Comparison of ENCODE assay signal across 8 mouse cellular contexts in the genomic region with DNA sequence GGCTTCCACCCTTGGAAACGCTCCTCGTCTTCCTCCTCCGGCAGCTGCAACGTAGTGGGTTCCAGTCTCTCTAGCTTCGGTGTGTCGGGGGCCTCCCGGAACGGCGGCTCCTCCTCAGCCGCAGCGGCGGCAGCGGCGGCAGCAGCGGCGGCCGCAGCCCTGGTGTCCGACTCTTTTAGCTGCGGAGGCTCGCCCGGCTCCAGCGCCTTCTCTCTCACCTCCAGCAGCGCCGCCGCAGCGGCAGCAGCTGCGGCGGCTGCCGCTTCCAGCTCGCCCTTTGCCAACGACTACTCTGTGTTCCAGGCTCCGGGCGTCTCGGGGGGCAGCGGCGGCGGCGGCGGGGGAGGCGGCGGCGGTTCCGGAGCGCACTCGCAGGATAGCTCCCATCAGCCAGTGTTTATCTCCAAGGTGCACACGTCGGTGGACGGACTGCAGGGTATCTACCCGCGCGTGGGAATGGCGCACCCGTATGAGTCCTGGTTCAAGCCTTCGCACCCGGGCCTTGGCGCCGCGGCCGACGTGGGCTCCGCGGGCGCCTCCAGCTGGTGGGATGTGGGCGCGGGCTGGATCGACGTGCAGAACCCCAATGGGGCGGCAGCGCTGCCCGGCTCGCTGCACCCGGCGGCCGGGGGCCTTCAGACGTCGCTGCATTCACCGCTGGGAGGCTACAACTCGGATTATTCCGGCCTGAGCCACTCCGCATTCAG. TPM values are rescaled to one million over a fixed set of nuclear protein-coding genes. Genes with fewer than 3 reads are reported as not detected.
A peak's percentile ranks its signal among the peaks of the same experiment; 100 is the strongest.
DNase-seq lines count a peak whose midpoint lies in the region; ATAC-seq and TF ChIP-seq lines count a peak whose summit lies in the region.

No protein-coding gene starts in this region.

- H3K9me3 ChIP-seq in kidney, embryonic 15.5 days (replicated peaks), result no peaks in the 10 kb centered on the region
- no peaks in the 10 kb centered on the region for H3K9me3 ChIP-seq in heart, embryonic 14.5 days (ENCODE audit: control insufficient read depth, low read length)
- H3K9me3 ChIP-seq in liver, embryonic 14.5 days (ENCODE audit: control insufficient read depth, low read length), result no peaks in the 10 kb centered on the region

- H3K36me3 ChIP-seq in kidney, embryonic 15.5 days, result no peaks in the 10 kb centered on the region
- H3K36me3 ChIP-seq in kidney, adult 2 months (ENCODE audit: control insufficient read depth, insufficient read depth, low read length), result no peaks in the 10 kb centered on the region
- no peaks in the 10 kb centered on the region for H3K36me3 ChIP-seq in heart, embryonic 14.5 days (ENCODE audit: control insufficient read depth, insufficient read depth, low read length)
- no peaks in the 10 kb centered on the region for H3K36me3 ChIP-seq in liver, embryonic 14.5 days (replicated peaks; ENCODE audit: control insufficient read depth, insufficient read depth, low read depth)

- no peak overlapping the region for H3K9ac ChIP-seq in kidney, embryonic 15.5 days
- no peak overlapping the region for H3K9ac ChIP-seq in heart, embryonic 14.5 days (ENCODE audit: low read length)
- H3K9ac ChIP-seq in liver, embryonic 14.5 days (replicated peaks), result no peak overlapping the region

- no peak overlapping the region for H3K27ac ChIP-seq in kidney, embryonic 15.5 days
- no peak overlapping the region for H3K27ac ChIP-seq in kidney, adult 2 months (ENCODE audit: insufficient read depth, low read depth, low read length)
- H3K27ac ChIP-seq in heart, embryonic 14.5 days (replicated peaks in 1 of 2; ENCODE audit: control insufficient read depth in 1 of 2, insufficient read depth in 1 of 2, low read depth in 2 of 2, low read length in 2 of 2), result no peak overlapping the region
- H3K27ac ChIP-seq in liver, embryonic 14.5 days, result no peak overlapping the region

- no peak for DNase-seq in kidney, adult 2 months
- DNase-seq in brain, embryonic 14.5 days (ENCODE audit: low read depth), result peak; percentile 76
- no peak for DNase-seq in liver, embryonic 14.5 days (ENCODE audit: low read depth in 3 of 3, low spot score in 3 of 3)
- peak; percentile 45 for DNase-seq in testis, postnatal 10 days (ENCODE audit: low spot score)
- no peak for DNase-seq in frontal cortex, postnatal 36 days (ENCODE audit: low spot score in 2 of 2)

- H3K4me2 ChIP-seq in kidney, embryonic 15.5 days, result peak overlapping the region; percentile 53
- peak overlapping the region; percentile 92 for H3K4me2 ChIP-seq in heart, embryonic 14.5 days (ENCODE audit: low read length)
- peak overlapping the region; percentile 28 for H3K4me2 ChIP-seq in liver, embryonic 14.5 days (ENCODE audit: low read depth)

- peaks cover 92% of the 10 kb centered on the region for H3K27me3 ChIP-seq in kidney, embryonic 15.5 days
- peaks cover 16% of the 10 kb centered on the region for H3K27me3 ChIP-seq in kidney, adult 2 months (replicated peaks; ENCODE audit: control insufficient read depth, insufficient read depth, low read length)
- H3K27me3 ChIP-seq in heart, embryonic 14.5 days (ENCODE audit: control insufficient read depth, insufficient read depth, low read length), result peaks cover 92% of the 10 kb centered on the region
- peaks cover 87% of the 10 kb centered on the region for H3K27me3 ChIP-seq in liver, embryonic 14.5 days (ENCODE audit: control insufficient read depth, insufficient read depth, low read length)

- TF ChIP-seq EP300 in liver, embryonic 14.5 days (IDR thresholded peaks at IDR 0.05; ENCODE audit: low read depth), result no peak

- peak overlapping the region; percentile 34 for H3K4me3 ChIP-seq in kidney, embryonic 15.5 days (replicated peaks)
- no peak overlapping the region for H3K4me3 ChIP-seq in kidney, adult 2 months (ENCODE audit: insufficient read depth, low read depth, low read length)
- H3K4me3 ChIP-seq in heart, embryonic 14.5 days (ENCODE audit: control insufficient read depth in 1 of 2, insufficient read depth in 1 of 2, low read depth in 1 of 2, low read length in 2 of 2), result peak overlapping the region; percentile 39 to 54
- peak overlapping the region in 1 of 2 experiments; percentile 20; a peak in 2 of 4 replicates for H3K4me3 ChIP-seq in liver, embryonic 14.5 days (ENCODE audit: insufficient read depth in 1 of 2, low read depth in 2 of 2, low read length in 2 of 2)

- H3K4me1 ChIP-seq in kidney, embryonic 15.5 days, result peaks cover 30% of the 10 kb centered on the region
- H3K4me1 ChIP-seq in kidney, adult 2 months (ENCODE audit: control insufficient read depth, insufficient read depth, low read length), result 0 out of 2 replicates have a peak, but pooled peaks cover 4% of the 10 kb centered on the region
- peaks cover 0 to 17% of the 10 kb centered on the region in 2 experiments; a peak in 3 of 4 replicates for H3K4me1 ChIP-seq in heart, embryonic 14.5 days (ENCODE audit: control insufficient read depth in 2 of 2, insufficient read depth in 2 of 2, low read length in 2 of 2)
- H3K4me1 ChIP-seq in liver, embryonic 14.5 days (replicated peaks; ENCODE audit: control insufficient read depth in 2 of 2, insufficient read depth in 2 of 2, low read length in 1 of 2), result no peaks in the 10 kb centered on the region

- TF ChIP-seq CTCF in kidney, adult 2 months (conservative IDR thresholded peaks at IDR 0.05; ENCODE audit: insufficient read depth, insufficient read length, low read depth, low read length), result no peak
- TF ChIP-seq CTCF in brain, embryonic 14.5 days (IDR thresholded peaks at IDR 0.05; ENCODE audit: borderline replicate concordance, extremely low read depth, insufficient read depth, insufficient read length), result peak; percentile 24; the same call in 1 of the 2 replicates
- no peak for TF ChIP-seq CTCF in liver, embryonic 14.5 days (IDR thresholded peaks at IDR 0.05; ENCODE audit: low read depth)

- under 1% methylated on average over 79 of the region's 80 CpGs for WGBS in kidney, embryonic 15.5 days
- 1% methylated on average over 79 of the region's 80 CpGs for WGBS in kidney, adult 2 months
- WGBS in heart, embryonic 14.5 days, result 1% methylated on average over 73 of the region's 80 CpGs
- WGBS in liver, embryonic 14.5 days (ENCODE audit: insufficient replicate concordance), result under 1% methylated on average over 80 of the region's 80 CpGs

- TF ChIP-seq POLR2A in kidney, adult 2 months (IDR thresholded peaks at IDR 0.05; ENCODE audit: low read depth, low read length), result no peak
- TF ChIP-seq POLR2A in brain, embryonic 14.5 days (IDR thresholded peaks at IDR 0.05; ENCODE audit: borderline replicate concordance, extremely low read depth, insufficient read depth, insufficient read length, poor library complexity, severe bottlenecking), result no peak

- peak; percentile 27; the same call in 1 of the 2 replicates for ATAC-seq in kidney, embryonic 15.5 days (replicated peaks; ENCODE audit: low FRiP score)
- no peak for ATAC-seq in heart, embryonic 14.5 days (ENCODE audit: insufficient number of reproducible peaks, insufficient read depth, low FRiP score, low read depth)
- ATAC-seq in liver, embryonic 14.5 days (ENCODE audit: insufficient read depth), result 0 out of 2 replicates have a peak, but pooled peaks have one; percentile 13
- no peak for ATAC-seq in erythroid progenitor cell, adult 5-6 weeks (replicated peaks; ENCODE audit: low FRiP score, poor library complexity, severe bottlenecking)

RNA-seq across cellular contexts. Expression of a gene that starts 2.5 kb away (rescaled TPM):
- not detected in 2 replicates for polyA plus RNA-seq in kidney, embryonic 15.5 days (2015; fragmentation: Nextera tagmentation; extraction: Ambion mirVana)
- polyA plus RNA-seq in kidney, adult 2 months (2012; rRNA removed), result not detected in 2 replicates
- polyA plus RNA-seq in brain, embryonic 14.5 days (2012; rRNA removed), result 7.5 and 10.7 TPM in 2 replicates
- not detected in 2 replicates for polyA plus RNA-seq in heart, embryonic 14.5 days (2014; fragmentation: Nextera tagmentation; extraction: Ambion mirVana)
- 0.01 TPM in 2 replicates for polyA plus RNA-seq in liver, embryonic 14.5 days (2012; rRNA removed)
- not detected in 2 replicates for polyA plus RNA-seq in liver, embryonic 14.5 days (2014; fragmentation: Nextera tagmentation; extraction: Ambion mirVana)
- total RNA-seq in erythroid progenitor cell, adult 5-6 weeks (2015; ENCODE audit: low replicate concordance), result not detected in 2 replicates
- not detected in 2 replicates for total RNA-seq in erythroid progenitor cell, adult 5-6 weeks (2017; ENCODE audit: low replicate concordance)

Comparison
In these comparisons a context has a peak if more than half of its experiments do, and no peak if none do; other contexts are left out.
1. ATAC-seq: peak in kidney, embryonic 15.5 days (single experiment) and liver, embryonic 14.5 days (single experiment); none in heart, embryonic 14.5 days (single experiment) and erythroid progenitor cell, adult 5-6 weeks (single experiment).
2. H3K4me2 ChIP-seq: peak in every context shown above with its lines; median percentile 92 in heart, embryonic 14.5 days; 53 in kidney, embryonic 15.5 days; 28 in liver, embryonic 14.5 days.
3. DNase-seq: peak in brain, embryonic 14.5 days (single experiment) and testis, postnatal 10 days (single experiment); none in kidney, adult 2 months (single experiment), liver, embryonic 14.5 days (0 of 3) and frontal cortex, postnatal 36 days (0 of 2).